Mouse (Mus musculus) activated CD4-positive, CD25-positive, alpha-beta regulatory T cell (primary cell): ENCODE measurements around the gene Manba. TPM values are rescaled to one million over a fixed set of nuclear protein-coding genes. Genes with fewer than 3 reads are reported as not detected.

Experiments
- polyA plus RNA-seq, 2 experiments: library from polyadenylated mRNA; unstranded; fragments of 100-300 nt; shearing (Covaris generic); gene quantifications; one replicate each; pipeline ENCODE4 v1.2.1; 2017

Gene Manba
- polyA plus RNA-seq = 10 to 100 TPM; 28.0 to 35.3 TPM

DNA sequence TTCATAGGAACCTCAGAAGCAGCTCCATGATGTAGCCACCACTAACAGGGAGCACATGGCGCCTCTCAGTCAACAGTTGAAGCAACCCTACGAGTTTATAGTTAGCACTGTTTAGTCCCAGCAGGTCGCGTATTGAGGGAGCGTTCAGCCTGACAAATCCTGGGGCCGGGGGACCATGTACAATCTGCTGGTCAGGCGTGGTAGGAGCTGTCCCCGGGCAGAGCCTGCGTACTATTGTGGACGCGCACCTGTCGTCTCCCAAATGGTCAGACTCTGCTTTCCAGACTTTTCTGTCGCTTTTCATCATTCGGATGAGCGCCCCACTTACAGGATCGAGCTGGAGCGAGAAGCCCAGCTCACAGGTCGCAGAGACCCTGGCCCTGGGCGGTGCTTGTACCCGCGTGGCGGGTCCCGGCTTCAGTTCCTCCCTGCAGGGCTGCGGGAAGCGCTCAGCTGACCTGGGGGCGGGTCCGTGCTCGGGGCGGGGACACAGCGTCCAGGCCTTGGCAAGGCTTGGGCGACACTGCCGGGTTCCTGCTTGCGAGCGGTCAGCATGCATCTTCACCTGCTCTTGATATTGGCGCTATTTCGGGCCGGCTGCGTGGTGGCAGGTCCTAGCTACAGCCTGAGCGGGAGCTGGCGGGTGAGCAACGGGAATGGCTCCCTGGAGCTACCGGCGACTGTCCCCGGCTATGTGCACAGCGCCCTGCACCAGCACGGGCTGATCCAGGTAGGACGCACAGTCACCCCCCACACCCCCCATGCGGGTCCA lies at the start of gene Manba:
Gene Manba (plus strand): TSS at position 484 of the 772 bp plus-strand sequence.

GRCm38 (mm10) chr3:135437758-135438495 lies 47.5 kb upstream of the Manba start, which contains the start of gene Ube2d3:
Gene Ube2d3, plus strand, starts transcription at chr3:135438149.

Other genes starting within 250 kb of the Manba start
- under 1 TPM in 1 of 2 experiments, not detected in 1; 0.22 TPM for gene Bdh2, start 204.4 kb upstream of the Manba start, polyA plus RNA-seq
- 1 to 10 TPM; 5.1 to 6.3 TPM for gene Slc9b2, start 177.9 kb upstream of the Manba start, polyA plus RNA-seq
- under 1 TPM; 0.29 to 0.43 TPM for gene Slc9b1, start 137.6 kb upstream of the Manba start, polyA plus RNA-seq
- 10 to 100 TPM; 67.9 to 70.9 TPM for gene Cisd2, start 61.7 kb upstream of the Manba start, polyA plus RNA-seq
- gene Ube2d3, start 47.5 kb upstream of the Manba start, polyA plus RNA-seq = 100 to 1,000 TPM; 647 to 673 TPM
- gene Nfkb1, start 205.9 kb downstream of the Manba start, polyA plus RNA-seq = 10 to 100 TPM; 53.2 to 90.0 TPM